Mouse (Mus musculus) bone marrow macrophage, adult 2 months (primary cell): ENCODE measurements at regions not wholly inside any gene's neighbourhood (a gene's known extent, or its start where the extent isn't known, plus 50 kb on each side); places are given as distances from the start of the nearest gene placed in this dataset.

Experiments
- H3K27ac ChIP-seq: 2 replicates; pipeline ENCODE4 v1.5.1; 2012; ENCODE audit warnings: low read depth, low read length; ENCODE audit not compliant: insufficient read depth
- H3K4me1 ChIP-seq: 2 replicates; pipeline ENCODE4 v1.6.1; 2012; ENCODE audit warnings: low read length; ENCODE audit not compliant: control insufficient read depth, insufficient read depth
- H3K4me3 ChIP-seq: 2 replicates; pipeline ENCODE4 v1.5.1; 2012; ENCODE audit warnings: mild to moderate bottlenecking, low read length, moderate library complexity; ENCODE audit not compliant: insufficient read depth
- CTCF ChIP-seq: IDR thresholded peaks from 2 replicates; pipeline ENCODE4 v1.5.1; 2012; ENCODE audit warnings: low read depth, mild to moderate bottlenecking, low read length, moderate library complexity
- POLR2A ChIP-seq: IDR thresholded peaks from 2 replicates; pipeline ENCODE4 v1.6.1; 2012; ENCODE audit warnings: mild to moderate bottlenecking, low read depth, low read length, borderline replicate concordance

GRCm38 (mm10) chr11:63286026-63286425, 157.2 kb downstream of the Pmp22 start:
- Histone ChIP-seq H3K4me3 (no peak overlapping the region), H3K4me1 (no peaks in the 10 kb centered on the region), H3K27ac (no peak overlapping the region)
- TF ChIP-seq CTCF (no peak), POLR2A (no peak)

DNA sequence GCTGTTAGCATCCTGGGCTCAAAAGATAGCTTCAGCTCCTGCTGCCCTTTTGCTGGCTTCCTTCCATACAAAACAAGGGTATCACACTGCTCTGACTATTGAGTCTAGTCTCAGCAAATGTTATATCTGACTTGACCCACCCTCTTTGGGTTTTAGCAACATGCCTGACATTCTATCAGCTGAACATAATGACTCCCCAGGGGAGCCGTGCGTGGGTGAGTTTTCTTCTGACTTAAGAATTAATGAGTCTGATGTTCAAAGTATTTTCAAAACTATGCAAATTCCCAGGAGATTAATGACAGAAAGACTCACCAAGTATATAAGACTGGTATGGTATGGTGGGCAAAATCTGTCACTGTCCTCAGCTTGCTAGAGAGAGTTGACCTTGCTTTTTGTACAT, 159.0 kb downstream of the Pmp22 start:
- no peak overlapping the region for H3K4me3 ChIP-seq
- no peak overlapping the region for H3K27ac ChIP-seq
- TF ChIP-seq CTCF = no peak
- no peak for TF ChIP-seq POLR2A
- no peaks in the 10 kb centered on the region for H3K4me1 ChIP-seq

DNA sequence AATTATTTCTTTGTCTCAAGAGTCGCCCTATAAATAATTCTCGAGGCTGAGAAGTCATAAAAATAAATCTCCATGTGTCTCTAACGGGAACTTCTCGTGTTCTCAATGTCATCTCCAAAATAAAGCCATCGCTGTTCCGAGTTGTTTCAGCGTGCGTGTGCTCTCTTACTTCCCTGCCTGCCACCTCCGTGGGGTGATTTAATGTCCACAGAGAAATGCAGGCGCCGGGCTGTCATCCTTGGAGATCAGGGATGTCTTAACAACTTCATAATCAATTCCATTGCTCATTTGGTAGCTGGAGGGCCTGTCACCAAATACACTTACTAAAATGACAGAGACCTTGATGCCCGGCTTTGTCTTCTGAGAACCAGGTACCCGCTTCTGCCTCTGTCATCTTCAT, 161.8 kb downstream of the Pmp22 start:
- H3K4me1 ChIP-seq = no peaks in the 10 kb centered on the region
- H3K27ac ChIP-seq = no peak overlapping the region
- H3K4me3 ChIP-seq = no peak overlapping the region
- TF ChIP-seq CTCF (no peak), POLR2A (no peak)

- H3K4me1 ChIP-seq = no peaks in the 10 kb centered on the region
- no peak overlapping the region for H3K27ac ChIP-seq
- TF ChIP-seq POLR2A (no peak), CTCF (no peak)
- no peak overlapping the region for H3K4me3 ChIP-seq
These were observed 164.7 kb downstream of the Pmp22 start for GRCm38 (mm10) chr11:63293485-63293884.

DNA sequence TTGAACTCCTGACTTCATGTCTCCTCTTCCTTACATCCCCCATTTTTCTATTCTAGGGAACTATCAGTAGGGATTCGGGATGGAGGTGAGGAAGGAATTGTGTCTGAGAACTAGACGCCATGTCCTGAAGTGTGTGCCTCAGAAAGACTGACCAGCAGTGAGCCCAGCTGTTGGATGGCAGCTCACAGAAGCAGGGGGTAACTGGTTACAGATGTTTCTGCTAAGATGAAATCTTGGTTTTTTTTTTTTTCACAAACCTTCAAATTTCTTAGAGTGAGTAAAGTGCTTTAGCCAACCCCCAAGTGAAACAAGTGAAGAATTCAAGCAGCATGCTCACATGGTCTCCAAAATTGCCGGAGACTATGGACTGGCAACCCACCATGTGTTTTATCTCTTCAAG, 165.7 kb downstream of the Pmp22 start:
- Histone ChIP-seq H3K27ac (no peak overlapping the region), H3K4me3 (no peak overlapping the region), H3K4me1 (no peaks in the 10 kb centered on the region)
- TF ChIP-seq CTCF (no peak), POLR2A (no peak)

GRCm38 (mm10) chr11:63296476-63296875, 167.7 kb downstream of the Pmp22 start:
- Histone ChIP-seq H3K4me3 (no peak overlapping the region), H3K27ac (no peak overlapping the region), H3K4me1 (no peaks in the 10 kb centered on the region)
- TF ChIP-seq CTCF = no peak
- TF ChIP-seq POLR2A = no peak

- Histone ChIP-seq H3K4me3 (no peak overlapping the region), H3K27ac (no peak overlapping the region), H3K4me1 (no peaks in the 10 kb centered on the region)
- no peak for TF ChIP-seq CTCF
- TF ChIP-seq POLR2A = no peak
These were observed 171.2 kb downstream of the Pmp22 start for GRCm38 (mm10) chr11:63299712-63300581.

- TF ChIP-seq CTCF (no peak), POLR2A (no peak)
- H3K4me3 ChIP-seq = no peak overlapping the region
- H3K27ac ChIP-seq = no peak overlapping the region
- no peaks in the 10 kb centered on the region for H3K4me1 ChIP-seq
These were observed 196.4 kb downstream of the Pmp22 start for GRCm38 (mm10) chr11:63325166-63325565.

DNA sequence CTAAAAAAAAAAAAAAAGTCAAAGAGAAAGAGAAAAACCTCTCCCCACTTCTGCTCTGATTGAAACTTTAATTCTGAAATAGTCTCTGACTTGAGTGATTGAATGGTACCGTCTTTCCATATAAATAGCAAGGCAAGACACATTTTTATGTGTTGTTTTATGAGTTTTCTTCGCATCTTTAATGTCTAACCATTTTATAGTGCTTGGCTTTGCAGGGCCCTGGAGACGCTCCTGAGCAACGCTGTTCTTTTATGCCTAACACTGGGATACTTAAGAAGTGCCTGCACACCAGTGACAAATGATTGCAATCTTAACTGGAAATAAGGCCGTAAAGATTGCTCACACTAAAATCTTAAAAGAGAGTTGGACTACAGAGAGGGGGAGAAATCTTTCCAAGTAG, 198.1 kb downstream of the Pmp22 start:
- H3K4me3 ChIP-seq = no peak overlapping the region
- TF ChIP-seq POLR2A (no peak), CTCF (no peak)
- H3K27ac ChIP-seq = no peak overlapping the region
- H3K4me1 ChIP-seq = no peaks in the 10 kb centered on the region

GRCm38 (mm10) chr11:63337503-63337902, 208.7 kb downstream of the Pmp22 start:
- Histone ChIP-seq H3K4me1 (no peaks in the 10 kb centered on the region), H3K4me3 (no peak overlapping the region), H3K27ac (no peak overlapping the region)
- TF ChIP-seq POLR2A (no peak), CTCF (no peak)

- TF ChIP-seq POLR2A = no peak
- no peak for TF ChIP-seq CTCF
- H3K4me1 ChIP-seq = no peaks in the 10 kb centered on the region
- no peak overlapping the region for H3K27ac ChIP-seq
- H3K4me3 ChIP-seq = no peak overlapping the region
These were observed 209.5 kb downstream of the Pmp22 start for GRCm38 (mm10) chr11:63338277-63338676.
